In the genomic region with DNA sequence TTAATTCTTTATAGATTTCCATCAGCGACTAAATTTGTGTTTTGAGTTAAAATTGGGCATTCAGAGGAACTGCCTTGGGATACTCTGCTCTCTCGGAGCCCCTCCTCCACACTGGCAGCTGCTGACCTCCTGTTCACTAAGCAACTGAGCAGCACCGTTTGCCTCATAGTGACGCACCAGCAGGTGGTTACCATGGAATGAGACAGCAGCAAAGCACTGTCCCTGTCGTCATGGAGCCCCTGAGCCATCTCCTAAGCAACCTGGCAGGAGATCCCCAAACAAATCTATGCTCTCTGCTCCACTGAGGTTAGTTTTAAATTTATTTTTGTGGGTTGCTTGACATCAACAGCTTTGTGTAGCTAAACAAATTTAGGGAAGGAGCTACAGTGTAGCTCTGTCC, we compare ENCODE assay signal across 8 mouse cellular contexts.
DNase-seq lines count a peak whose midpoint lies in the region; ATAC-seq and TF ChIP-seq lines count a peak whose summit lies in the region.

No protein-coding gene starts in this region.

- H3K4me3 ChIP-seq in CH12.LX (replicated peaks in 1 of 3; ENCODE audit: low read depth in 2 of 3, low read length in 2 of 3, poor library complexity in 1 of 3) = no peak overlapping the region
- H3K4me3 ChIP-seq in forebrain, embryonic 14.5 days (ENCODE audit: low read depth, low read length) = no peak overlapping the region
- no peak overlapping the region for H3K4me3 ChIP-seq in neural tube, embryonic 13.5 days

- ATAC-seq in forebrain, embryonic 14.5 days = peak; percentile 90; the same call in 1 of the 2 replicates
- peak; percentile 96 for ATAC-seq in neural tube, embryonic 13.5 days (ENCODE audit: low read depth)
- ATAC-seq in erythroid progenitor cell, adult 5-6 weeks (replicated peaks; ENCODE audit: low FRiP score, poor library complexity, severe bottlenecking) = no peak
- ATAC-seq in CD4-positive, CD25-positive, alpha-beta regulatory T cell, adult 4 months = no peak

- dilution Hi-C loops in CH12.LX (cut with MboI; ENCODE audit: extremely low pct_ligation_motif_present, extremely low pct_unique_long_range_greater_than_20kb, low sequenced_read_pairs) = no loop called here

- no peak for TF ChIP-seq POLR2A in CH12.LX (IDR thresholded peaks at IDR 0.05; ENCODE audit: low read depth, low read length)

- peak; percentile 45 for DNase-seq in CH12.LX (ENCODE audit: extremely low read depth)
- DNase-seq in adrenal gland, adult 8-10 months = peak; percentile 68
- DNase-seq in forebrain, embryonic 14.5 days (ENCODE audit: low spot score) = peak; percentile 81
- peak; percentile 94 for DNase-seq in layer of hippocampus, adult 9-11 months
- DNase-seq in gastrocnemius, postnatal 25 days = no peak

- H3K36me3 ChIP-seq in CH12.LX (replicated peaks in 1 of 2; ENCODE audit: control insufficient read depth in 1 of 2, insufficient read depth in 1 of 2, low read length in 1 of 2) = no peaks in the 10 kb centered on the region
- H3K36me3 ChIP-seq in forebrain, embryonic 14.5 days (ENCODE audit: control insufficient read depth, insufficient read depth, low read length) = no peaks in the 10 kb centered on the region
- no peaks in the 10 kb centered on the region for H3K36me3 ChIP-seq in neural tube, embryonic 13.5 days

- TF ChIP-seq EP300 in CH12.LX (IDR thresholded peaks at IDR 0.05; ENCODE audit: low read length) = no peak

- no peak for TF ChIP-seq RAD21 in CH12.LX (IDR thresholded peaks at IDR 0.05; ENCODE audit: low read depth, low read length)

- no peaks in the 10 kb centered on the region for H3K27me3 ChIP-seq in CH12.LX (replicated peaks)
- no peaks in the 10 kb centered on the region for H3K27me3 ChIP-seq in forebrain, embryonic 14.5 days (replicated peaks; ENCODE audit: control insufficient read depth, insufficient read depth, low read length)
- no peaks in the 10 kb centered on the region for H3K27me3 ChIP-seq in neural tube, embryonic 13.5 days

- no peaks in the 10 kb centered on the region for H3K9me3 ChIP-seq in CH12.LX (replicated peaks; ENCODE audit: low read length)
- H3K9me3 ChIP-seq in forebrain, embryonic 14.5 days (replicated peaks; ENCODE audit: control insufficient read depth, low read length) = no peaks in the 10 kb centered on the region
- H3K9me3 ChIP-seq in neural tube, embryonic 13.5 days = no peaks in the 10 kb centered on the region

- WGBS in forebrain, embryonic 14.5 days = 3% methylated on average over 5 of the region's 5 CpGs
- 2% methylated on average over 5 of the region's 5 CpGs for WGBS in neural tube, embryonic 13.5 days

- H3K4me1 ChIP-seq in CH12.LX (ENCODE audit: control insufficient read depth in 1 of 2, insufficient read depth in 2 of 2) = peaks cover 0 to 2% of the 10 kb centered on the region in 2 experiments; a peak in 1 of 4 replicates
- peaks cover 6% of the 10 kb centered on the region; the same call in 1 of the 2 replicates for H3K4me1 ChIP-seq in forebrain, embryonic 14.5 days (ENCODE audit: control insufficient read depth, insufficient read depth, low read length)
- peaks cover 23% of the 10 kb centered on the region for H3K4me1 ChIP-seq in neural tube, embryonic 13.5 days (replicated peaks)

- no peak overlapping the region for H3K9ac ChIP-seq in CH12.LX (ENCODE audit: insufficient read depth, low read depth)
- no peak overlapping the region for H3K9ac ChIP-seq in forebrain, embryonic 14.5 days (ENCODE audit: low read length)
- H3K9ac ChIP-seq in neural tube, embryonic 13.5 days = no peak overlapping the region

- no peaks in the 10 kb centered on the region for H3K79me2 ChIP-seq in CH12.LX (replicated peaks; ENCODE audit: control insufficient read depth, extremely low read depth, insufficient read depth, poor library complexity, severe bottlenecking)

- H3K27ac ChIP-seq in CH12.LX (ENCODE audit: insufficient read depth, low read depth) = no peak overlapping the region
- H3K27ac ChIP-seq in forebrain, embryonic 14.5 days (ENCODE audit: low read depth, low read length) = no peak overlapping the region
- no peak overlapping the region; the same call in 1 of the 2 replicates for H3K27ac ChIP-seq in neural tube, embryonic 13.5 days (replicated peaks)

- in situ Hi-C loops in CH12.LX (cut with MboI; ENCODE audit: low pct_ligation_motif_present, low pct_unique_long_range_greater_than_20kb, low sequenced_read_pairs) = no loop called here

- no peak overlapping the region for H3K4me2 ChIP-seq in CH12.LX (ENCODE audit: insufficient read depth, low read depth, poor library complexity, severe bottlenecking)
- H3K4me2 ChIP-seq in forebrain, embryonic 14.5 days (ENCODE audit: low read length) = no peak overlapping the region
- no peak overlapping the region for H3K4me2 ChIP-seq in neural tube, embryonic 13.5 days

- TF ChIP-seq CTCF in CH12.LX (conservative IDR thresholded peaks at IDR 0.05 in 1 of 2, IDR thresholded peaks at IDR 0.05 in 1 of 2; ENCODE audit: low read depth in 2 of 2, low read length in 2 of 2) = no peak

TF ChIP-seq in CH12.LX, 34 proteins besides CTCF, POLR2A, EP300 and RAD21:
- TF ChIP-seq ETS1 (conservative IDR thresholded peaks at IDR 0.05; ENCODE audit: low read depth, low read length) (peak; percentile 36; the same call in 1 of the 2 replicates), MAX (IDR thresholded peaks at IDR 0.05; ENCODE audit: low read length) (no peak)

Comparison
In these comparisons a context has a peak if more than half of its experiments do, and no peak if none do; other contexts are left out.
1. ATAC-seq: peak in forebrain, embryonic 14.5 days (single experiment) and neural tube, embryonic 13.5 days (single experiment); none in erythroid progenitor cell, adult 5-6 weeks (single experiment) and CD4-positive, CD25-positive, alpha-beta regulatory T cell, adult 4 months (single experiment).